Mouse (Mus musculus) liver, embryonic 12.5 days (tissue): ENCODE measurements around the gene Msi1. TPM values are rescaled to one million over a fixed set of nuclear protein-coding genes. Genes with fewer than 3 reads are reported as not detected.
"Not testable (repeated sequence)": the region's sequence is repeated elsewhere in the genome, so short reads cannot be mapped to it uniquely, and the experiment has no call there.

Experiments
- ATAC-seq: fragments of 200-750 bp; cut with Nextera tagmentation; 2 replicates; pipeline ENCODE4 v1.8.0; 2017; ENCODE audit warnings: moderate number of reproducible peaks, mild to moderate bottlenecking, moderate library complexity
- H3K27ac ChIP-seq: fragments of 300-500 bp; sonication (generic); 2 replicates; pipeline ENCODE4 v1.5.1; 2016; ENCODE audit warnings: mild to moderate bottlenecking
- H3K27me3 ChIP-seq: fragments of 300-500 bp; sonication (generic); replicated peaks from 2 replicates; pipeline ENCODE4 v1.6.1; 2016; ENCODE audit warnings: mild to moderate bottlenecking, moderate library complexity
- H3K36me3 ChIP-seq: fragments of 300-500 bp; sonication (generic); 2 replicates; pipeline ENCODE4 v1.6.1; 2016; ENCODE audit warnings: mild to moderate bottlenecking, moderate library complexity
- H3K4me1 ChIP-seq: fragments of 300-500 bp; sonication (generic); 2 replicates; pipeline ENCODE4 v1.6.1; 2016
- H3K4me2 ChIP-seq: fragments of 300-500 bp; sonication (generic); 2 replicates; pipeline ENCODE4 v1.6.1; 2016; ENCODE audit warnings: mild to moderate bottlenecking, moderate library complexity
- H3K4me3 ChIP-seq: fragments of 300-500 bp; sonication (generic); 2 replicates; pipeline ENCODE4 v1.5.1; 2016; ENCODE audit warnings: mild to moderate bottlenecking, moderate library complexity
- H3K9ac ChIP-seq: fragments of 300-500 bp; sonication (generic); 2 replicates; pipeline ENCODE4 v1.6.1; 2016; ENCODE audit warnings: mild to moderate bottlenecking, moderate library complexity
- H3K9me3 ChIP-seq: fragments of 300-500 bp; sonication (generic); replicated peaks from 2 replicates; pipeline ENCODE4 v1.6.1; 2016; ENCODE audit warnings: mild to moderate bottlenecking, moderate library complexity
- WGBS: fragments of 180-500 bp; shearing (Covaris S2); methylation state at CpG from one replicate; pipeline ENCODE4 v1.1.7; 2016; ENCODE audit not compliant: insufficient replicate concordance; 5-methylcytosine and 5-hydroxymethylcytosine counted together
- polyA plus RNA-seq: library from polyadenylated mRNA; unstranded; fragments of >200 nt; fragmentation: Nextera tagmentation; extraction: Ambion mirVana; gene quantifications from 2 replicates; pipeline ENCODE4 v1.2.1, GENCODE M21; 2016

Msi1 gene
- polyA plus RNA-seq, 1 experiment from 2014 or later, result 2.5 TPM

- H3K27ac ChIP-seq, result no peak overlapping the region
- H3K9ac ChIP-seq, result no peak overlapping the region
- H3K27me3 ChIP-seq, result peaks cover 95% of the 10 kb centered on the region
- ATAC-seq, result no peak
- no peaks in the 10 kb centered on the region for H3K36me3 ChIP-seq
- H3K4me3 ChIP-seq, result no peak overlapping the region
- H3K9me3 ChIP-seq, result no peaks in the 10 kb centered on the region
- peak overlapping the region; percentile 51 for H3K4me2 ChIP-seq
- WGBS, result 37% methylated on average over 8 of the region's 8 CpGs
- H3K4me1 ChIP-seq, result peaks cover 10% of the 10 kb centered on the region; the same call in 1 of the 2 replicates
Measured at GRCm38 (mm10) chr5:115435755-115436379, 6.5 kb downstream of the Msi1 start.

- Histone ChIP-seq H3K36me3 (no peaks in the 10 kb centered on the region), H3K9me3 (no peaks in the 10 kb centered on the region), H3K4me3 (peak overlapping the region; percentile 4; the same call in 1 of the 2 replicates), H3K4me2 (peak overlapping the region; percentile 51), H3K27me3 (peaks cover 88% of the 10 kb centered on the region), H3K27ac (no peak overlapping the region), H3K4me1 (peaks cover 10% of the 10 kb centered on the region; the same call in 1 of the 2 replicates), H3K9ac (no peak overlapping the region; the same call in 1 of the 2 replicates)
- no peak for ATAC-seq
- WGBS, result 4% methylated on average over 40 of the region's 43 CpGs
Measured at GRCm38 (mm10) chr5:115436421-115437124, 7.2 kb downstream of the Msi1 start.

- H3K4me1 ChIP-seq, result peaks cover 10% of the 10 kb centered on the region; the same call in 1 of the 2 replicates
- H3K4me2 ChIP-seq, result no peak overlapping the region
- ATAC-seq, result no peak
- H3K4me3 ChIP-seq, result no peak overlapping the region
- no peak overlapping the region for H3K9ac ChIP-seq
- H3K36me3 ChIP-seq, result peaks cover under 1% of the 10 kb centered on the region
- H3K9me3 ChIP-seq, result no peaks in the 10 kb centered on the region
- H3K27ac ChIP-seq, result no peak overlapping the region
- WGBS, result 52% methylated on average over 7 of the region's 7 CpGs
- H3K27me3 ChIP-seq, result peaks cover 79% of the 10 kb centered on the region
Measured at GRCm38 (mm10) chr5:115437242-115437944, 8.0 kb downstream of the Msi1 start.

GRCm38 (mm10) chr5:115437945-115438315 lies 8.5 kb downstream of the Msi1 start:
- peaks cover 5% of the 10 kb centered on the region for H3K36me3 ChIP-seq
- H3K4me3 ChIP-seq, result no peak overlapping the region
- no peaks in the 10 kb centered on the region for H3K9me3 ChIP-seq
- no peak overlapping the region for H3K27ac ChIP-seq
- no peak overlapping the region for H3K4me2 ChIP-seq
- ATAC-seq, result no peak
- peaks cover 74% of the 10 kb centered on the region for H3K27me3 ChIP-seq
- H3K9ac ChIP-seq, result no peak overlapping the region
- peaks cover 10% of the 10 kb centered on the region; the same call in 1 of the 2 replicates for H3K4me1 ChIP-seq
- 25% methylated on average over 2 of the region's 2 CpGs for WGBS

- WGBS, result 45% methylated on average over 5 of the region's 7 CpGs
- no peak overlapping the region for H3K4me3 ChIP-seq
- no peak overlapping the region for H3K4me2 ChIP-seq
- no peak overlapping the region for H3K9ac ChIP-seq
- H3K36me3 ChIP-seq, result peaks cover 9% of the 10 kb centered on the region
- no peak overlapping the region for H3K27ac ChIP-seq
- no peaks in the 10 kb centered on the region for H3K9me3 ChIP-seq
- peaks cover 67% of the 10 kb centered on the region for H3K27me3 ChIP-seq
- ATAC-seq, result no peak
- H3K4me1 ChIP-seq, result peaks cover 10% of the 10 kb centered on the region; the same call in 1 of the 2 replicates
Measured at GRCm38 (mm10) chr5:115438667-115439066, 9.3 kb downstream of the Msi1 start.

- H3K9ac ChIP-seq, result no peak overlapping the region
- peaks cover 19% of the 10 kb centered on the region for H3K36me3 ChIP-seq
- 39% methylated on average over 14 of the region's 14 CpGs for WGBS
- ATAC-seq, result no peak
- H3K4me1 ChIP-seq, result peaks cover 7% of the 10 kb centered on the region; the same call in 1 of the 2 replicates
- no peak overlapping the region for H3K4me3 ChIP-seq
- no peak overlapping the region for H3K4me2 ChIP-seq
- no peak overlapping the region for H3K27ac ChIP-seq
- H3K9me3 ChIP-seq, result no peaks in the 10 kb centered on the region
- peaks cover 40% of the 10 kb centered on the region for H3K27me3 ChIP-seq
Measured at GRCm38 (mm10) chr5:115441205-115441849, 11.9 kb downstream of the Msi1 start.

GRCm38 (mm10) chr5:115442663-115443062 lies 13.3 kb downstream of the Msi1 start:
- H3K4me2 ChIP-seq, result not testable (repeated sequence)

GRCm38 (mm10) chr5:115444130-115444529 lies 14.7 kb downstream of the Msi1 start:
- no peaks in the 10 kb centered on the region for H3K9me3 ChIP-seq
- WGBS, result 81% methylated on average over 11 of the region's 11 CpGs
- ATAC-seq, result no peak
- H3K9ac ChIP-seq, result no peak overlapping the region
- H3K27me3 ChIP-seq, result peaks cover 12% of the 10 kb centered on the region; the same call in 1 of the 2 replicates
- H3K36me3 ChIP-seq, result peaks cover 19% of the 10 kb centered on the region
- H3K27ac ChIP-seq, result no peak overlapping the region
- H3K4me1 ChIP-seq, result no peaks in the 10 kb centered on the region
- no peak overlapping the region for H3K4me3 ChIP-seq
- no peak overlapping the region for H3K4me2 ChIP-seq

More at GRCm38 (mm10) chr5:115442663-115443062, 13.3 kb downstream of the Msi1 start:
- not testable (repeated sequence) for H3K4me3 ChIP-seq, H3K9me3 ChIP-seq, H3K9ac ChIP-seq, ATAC-seq, H3K4me1 ChIP-seq, H3K27ac ChIP-seq
- 39% methylated on average over 5 of the region's 5 CpGs for WGBS
- Histone ChIP-seq H3K27me3 (peaks cover 27% of the 10 kb centered on the region), H3K36me3 (peaks cover 19% of the 10 kb centered on the region)

GRCm38 (mm10) chr5:115447108-115447507 lies 17.7 kb downstream of the Msi1 start:
- no peak overlapping the region for H3K4me3 ChIP-seq

GRCm38 (mm10) chr5:115449247-115449646 lies 19.8 kb downstream of the Msi1 start:
- Histone ChIP-seq H3K4me1 (0 out of 2 replicates have a peak, but pooled peaks cover 4% of the 10 kb centered on the region), H3K36me3 (peaks cover 10% of the 10 kb centered on the region; the same call in 1 of the 2 replicates), H3K27me3 (0 out of 2 replicates have a peak, but pooled peaks cover 3% of the 10 kb centered on the region), H3K4me3 (no peak overlapping the region), H3K9me3 (no peaks in the 10 kb centered on the region), H3K9ac (no peak overlapping the region), H3K4me2 (no peak overlapping the region), H3K27ac (no peak overlapping the region)
- WGBS, result 58% methylated on average over 3 of the region's 3 CpGs
- ATAC-seq, result no peak

More at GRCm38 (mm10) chr5:115447108-115447507, 17.7 kb downstream of the Msi1 start:
- Histone ChIP-seq H3K4me1 (0 out of 2 replicates have a peak, but pooled peaks cover 4% of the 10 kb centered on the region), H3K9ac (no peak overlapping the region), H3K27ac (no peak overlapping the region), H3K36me3 (peaks cover 19% of the 10 kb centered on the region), H3K4me2 (no peak overlapping the region), H3K9me3 (no peaks in the 10 kb centered on the region), H3K27me3 (no peaks in the 10 kb centered on the region)
- no peak for ATAC-seq
- WGBS, result 76% methylated on average over 17 of the region's 17 CpGs
